Mouse (Mus musculus) myocyte (in vitro differentiated cells): Measurements from ENCODE around the gene Gas2l2. TPM values are rescaled to one million over a fixed set of nuclear protein-coding genes. Genes with fewer than 3 reads are reported as not detected.

Experiments
- H3K27me3 ChIP-seq: one replicate; pipeline ENCODE4 v1.6.1; 2011; ENCODE audit not compliant: control insufficient read depth, insufficient read depth, insufficient read length
- H3K36me3 ChIP-seq: one replicate; pipeline ENCODE4 v1.6.1; 2011; ENCODE audit not compliant: control insufficient read depth, insufficient read depth
- H3K4me2 ChIP-seq: one replicate; pipeline ENCODE4 v1.6.1; 2011; ENCODE audit warnings: low read depth, control low read depth
- H3K4me3 ChIP-seq: one replicate; pipeline ENCODE4 v1.5.1; 2011; ENCODE audit warnings: mild to moderate bottlenecking, control low read depth, moderate library complexity
- H3K79me2 ChIP-seq: one replicate; pipeline ENCODE4 v1.6.1; 2011; ENCODE audit not compliant: control insufficient read depth, insufficient read depth
- H3ac ChIP-seq: one replicate; pipeline ENCODE4 v1.6.1; 2011; ENCODE audit not compliant: control insufficient read depth, insufficient read length
- CEBPB ChIP-seq: IDR thresholded peaks from 2 replicates; pipeline ENCODE4 v1.6.1; 2011; ENCODE audit warnings: mild to moderate bottlenecking, moderate library complexity; ENCODE audit not compliant: poor library complexity, insufficient read depth, severe bottlenecking
- E2F4 ChIP-seq: IDR thresholded peaks from one replicate; pipeline ENCODE4 v1.6.1; 2011; ENCODE audit warnings: mild to moderate bottlenecking, control low read depth, moderate library complexity; ENCODE audit not compliant: insufficient read depth
- MAX ChIP-seq: IDR thresholded peaks from one replicate; pipeline ENCODE4 v1.6.1; 2011; ENCODE audit warnings: low read depth, mild to moderate bottlenecking, control low read depth
- MYOD1 ChIP-seq, 3 experiments: IDR thresholded peaks; one replicate each; pipeline ENCODE4 v1.6.1; 2011; ENCODE audit warnings: control low read depth in 2 of 3, low read depth in 2 of 3, mild to moderate bottlenecking in 2 of 3, moderate library complexity in 1 of 3; ENCODE audit not compliant: insufficient read length in 2 of 3, control insufficient read depth in 1 of 3
- MYOG ChIP-seq, 3 experiments: IDR thresholded peaks; one replicate each; pipeline ENCODE4 v1.6.1; 2011; ENCODE audit warnings: control low read depth in 2 of 3, low read depth in 2 of 3, mild to moderate bottlenecking in 2 of 3; ENCODE audit not compliant: insufficient read length in 2 of 3, control insufficient read depth in 1 of 3, insufficient read depth in 1 of 3
- POLR2A ChIP-seq: IDR thresholded peaks from one replicate; pipeline ENCODE4 v1.6.1; 2011; ENCODE audit warnings: low read depth, mild to moderate bottlenecking, control low read depth, moderate library complexity; ENCODE audit not compliant: insufficient read length
- POLR2AphosphoS2 ChIP-seq: IDR thresholded peaks from one replicate; pipeline ENCODE4 v1.6.1; 2011; ENCODE audit warnings: low read depth, control low read depth; ENCODE audit not compliant: insufficient read length
- REST ChIP-seq: IDR thresholded peaks from one replicate; pipeline ENCODE4 v1.6.1; 2011; ENCODE audit warnings: mild to moderate bottlenecking, control low read depth, moderate library complexity; ENCODE audit not compliant: insufficient read depth, insufficient read length
- SRF ChIP-seq: IDR thresholded peaks from one replicate; pipeline ENCODE4 v1.6.1; 2011; ENCODE audit warnings: low read depth; ENCODE audit not compliant: control insufficient read depth, insufficient read length
- TCF12 ChIP-seq: IDR thresholded peaks from one replicate; pipeline ENCODE4 v1.6.1; 2011; ENCODE audit warnings: mild to moderate bottlenecking, control low read depth; ENCODE audit not compliant: poor library complexity, insufficient read depth, severe bottlenecking
- TCF3 ChIP-seq: IDR thresholded peaks from one replicate; pipeline ENCODE4 v1.6.1; 2011; ENCODE audit warnings: low read depth, control low read depth; ENCODE audit not compliant: insufficient read length
- USF1 ChIP-seq: IDR thresholded peaks from one replicate; pipeline ENCODE4 v1.6.1; 2011; ENCODE audit warnings: low read depth, mild to moderate bottlenecking, control low read depth, moderate library complexity
- polyA plus RNA-seq: library from polyadenylated mRNA; unstranded; fragments of >200 nt; fragmentation: generic; extraction: Trizol; gene quantifications from one replicate; pipeline ENCODE4 v1.2.1, GENCODE M21; 2012; ENCODE audit warnings: missing spikeins

Gas2l2 gene
- polyA plus RNA-seq, 1 experiment = not detected

- H3ac ChIP-seq = no peak overlapping the region
- H3K79me2 ChIP-seq = no peaks in the 10 kb centered on the region
- H3K4me2 ChIP-seq = peak overlapping the region; percentile 69
- H3K4me3 ChIP-seq = peak overlapping the region; percentile 30
- H3K27me3 ChIP-seq = no peaks in the 10 kb centered on the region
- H3K36me3 ChIP-seq = no peaks in the 10 kb centered on the region
- no peak for TF ChIP-seq MYOD1 (IDR thresholded peaks at IDR 0.05; ENCODE audit: control insufficient read depth in 1 of 3, insufficient read length in 2 of 3, low read depth in 2 of 3)
- no peak for TF ChIP-seq SRF
- no peak for TF ChIP-seq POLR2A
- no peak for TF ChIP-seq MYOG (IDR thresholded peaks at IDR 0.05; ENCODE audit: control insufficient read depth in 1 of 3, insufficient read depth in 1 of 3, insufficient read length in 2 of 3, low read depth in 2 of 3)
- TF ChIP-seq MAX = no peak
These were observed 32.3 kb upstream of the Gas2l2 start for GRCm38 (mm10) chr11:83461462-83462027.

GRCm38 (mm10) chr11:83457912-83458601 lies 28.8 kb upstream of the Gas2l2 start:
- Histone ChIP-seq H3K36me3 (no peaks in the 10 kb centered on the region), H3K27me3 (no peaks in the 10 kb centered on the region), H3K79me2 (no peaks in the 10 kb centered on the region), H3ac (no peak overlapping the region), H3K4me2 (peak overlapping the region; percentile 75), H3K4me3 (no peak overlapping the region)
- TF ChIP-seq SRF = no peak
- TF ChIP-seq TCF12 = no peak
- no peak for TF ChIP-seq USF1
- TF ChIP-seq POLR2AphosphoS2 = no peak
- TF ChIP-seq CEBPB = no peak

DNA sequence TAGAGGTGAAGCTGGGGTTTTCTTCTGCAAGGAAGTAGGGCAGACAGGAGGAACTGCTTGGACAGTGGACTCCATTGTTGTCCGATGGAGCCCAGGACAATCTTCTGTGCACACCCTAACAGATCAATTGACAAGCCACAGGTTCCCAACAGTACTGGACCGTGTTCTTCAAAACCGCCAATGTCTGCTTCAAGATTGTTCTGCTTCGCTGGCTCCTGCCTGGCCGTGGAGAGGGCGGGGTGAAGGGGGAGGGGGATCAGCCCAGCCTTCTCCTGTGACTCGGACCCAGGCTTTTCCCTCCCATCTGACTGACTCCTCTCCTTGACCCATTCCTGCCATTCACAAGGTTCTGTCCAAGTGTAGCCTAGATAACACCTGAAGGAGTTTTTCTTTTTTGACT lies 28.0 kb upstream of the Gas2l2 start:
- Histone ChIP-seq H3K27me3 (no peaks in the 10 kb centered on the region), H3K4me2 (peak overlapping the region; percentile 75), H3ac (no peak overlapping the region), H3K79me2 (no peaks in the 10 kb centered on the region), H3K36me3 (no peaks in the 10 kb centered on the region), H3K4me3 (no peak overlapping the region)
- TF ChIP-seq MYOD1 (IDR thresholded peaks at IDR 0.05; ENCODE audit: control insufficient read depth in 1 of 3, insufficient read length in 2 of 3, low read depth in 2 of 3) = no peak
- TF ChIP-seq POLR2A = no peak
- no peak for TF ChIP-seq CEBPB
- no peak for TF ChIP-seq E2F4
- TF ChIP-seq REST = no peak

GRCm38 (mm10) chr11:83455608-83456007 lies 26.4 kb upstream of the Gas2l2 start:
- Histone ChIP-seq H3K36me3 (no peaks in the 10 kb centered on the region), H3K27me3 (no peaks in the 10 kb centered on the region), H3K4me3 (no peak overlapping the region), H3K79me2 (no peaks in the 10 kb centered on the region), H3K4me2 (peak overlapping the region; percentile 21), H3ac (no peak overlapping the region)
- no peak for TF ChIP-seq MYOG (IDR thresholded peaks at IDR 0.05; ENCODE audit: control insufficient read depth in 1 of 3, insufficient read depth in 1 of 3, insufficient read length in 2 of 3, low read depth in 2 of 3)
- TF ChIP-seq MAX = no peak
- TF ChIP-seq POLR2A = no peak
- no peak for TF ChIP-seq TCF12
- no peak for TF ChIP-seq POLR2AphosphoS2
- TF ChIP-seq REST = no peak
- TF ChIP-seq E2F4 = no peak
- TF ChIP-seq TCF3 = no peak
- TF ChIP-seq USF1 = no peak
- no peak for TF ChIP-seq MYOD1 (IDR thresholded peaks at IDR 0.05; ENCODE audit: control insufficient read depth in 1 of 3, insufficient read length in 2 of 3, low read depth in 2 of 3)

DNA sequence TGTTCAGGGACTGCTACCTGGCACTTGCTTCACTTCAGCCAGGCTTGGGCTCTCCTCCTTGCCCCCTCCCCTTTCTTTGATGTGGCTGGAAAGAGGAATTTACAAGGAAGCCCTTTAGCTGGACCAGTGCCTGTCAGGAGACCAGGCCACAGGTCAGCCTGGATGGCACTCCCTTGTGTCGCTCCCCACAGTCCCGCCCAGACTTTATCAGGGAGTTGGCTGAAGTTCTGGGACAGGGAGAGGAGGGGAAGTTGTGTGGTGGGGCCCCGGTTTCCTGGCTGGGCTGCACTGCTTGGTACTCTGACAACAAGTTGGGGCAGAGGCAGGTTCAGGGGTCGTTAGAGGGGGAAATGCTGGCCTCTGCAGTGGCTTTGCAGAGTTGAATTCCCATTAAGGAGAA lies 25.3 kb upstream of the Gas2l2 start:
- no peaks in the 10 kb centered on the region for H3K79me2 ChIP-seq
- TF ChIP-seq REST = no peak
- no peak for TF ChIP-seq MAX
- TF ChIP-seq CEBPB = no peak
- TF ChIP-seq POLR2A = no peak
- no peak for TF ChIP-seq MYOD1 (IDR thresholded peaks at IDR 0.05; ENCODE audit: control insufficient read depth in 1 of 3, insufficient read length in 2 of 3, low read depth in 2 of 3)
- TF ChIP-seq E2F4 = no peak
- no peak for TF ChIP-seq POLR2AphosphoS2
- no peak for TF ChIP-seq TCF12
- TF ChIP-seq USF1 = no peak
- TF ChIP-seq TCF3 = no peak
- TF ChIP-seq MYOG (IDR thresholded peaks at IDR 0.05; ENCODE audit: control insufficient read depth in 1 of 3, insufficient read depth in 1 of 3, insufficient read length in 2 of 3, low read depth in 2 of 3) = no peak
- TF ChIP-seq SRF = no peak
- H3K4me2 ChIP-seq = no peak overlapping the region
- no peaks in the 10 kb centered on the region for H3K36me3 ChIP-seq
- H3K4me3 ChIP-seq = no peak overlapping the region
- no peaks in the 10 kb centered on the region for H3K27me3 ChIP-seq
- no peak overlapping the region for H3ac ChIP-seq
